Mouse (Mus musculus) liver, embryonic 14.5 days (tissue): ENCODE measurements around the gene Myo18a.

ENCODE experiments used
- CTCF ChIP-seq: IDR thresholded peaks from 2 replicates; pipeline ENCODE4 v1.5.1; 2016; ENCODE audit warnings: antibody characterized with exemption, low read depth, control low read depth
- EP300 ChIP-seq: IDR thresholded peaks from 2 replicates; pipeline ENCODE4 v1.6.1; 2016; ENCODE audit warnings: antibody characterized with exemption, low read depth

- TF ChIP-seq EP300: no peak
- peak; percentile 33; the same call in 1 of the 2 replicates for TF ChIP-seq CTCF
Measured at GRCm38 (mm10) chr11:77721389-77721788, 41.7 kb upstream of the Myo18a start.
